Mouse (Mus musculus): ENCODE data around the gene Lsm6. TPM values are rescaled to one million over a fixed set of nuclear protein-coding genes. Genes with fewer than 3 reads are reported as not detected.
"Not testable (repeated sequence)": the region's sequence is repeated elsewhere in the genome, so short reads cannot be mapped to it uniquely, and the experiment has no call there.

Gene Lsm6
- polyA plus RNA-seq, 1 experiment from 2014 or later: 158 TPM

DNA sequence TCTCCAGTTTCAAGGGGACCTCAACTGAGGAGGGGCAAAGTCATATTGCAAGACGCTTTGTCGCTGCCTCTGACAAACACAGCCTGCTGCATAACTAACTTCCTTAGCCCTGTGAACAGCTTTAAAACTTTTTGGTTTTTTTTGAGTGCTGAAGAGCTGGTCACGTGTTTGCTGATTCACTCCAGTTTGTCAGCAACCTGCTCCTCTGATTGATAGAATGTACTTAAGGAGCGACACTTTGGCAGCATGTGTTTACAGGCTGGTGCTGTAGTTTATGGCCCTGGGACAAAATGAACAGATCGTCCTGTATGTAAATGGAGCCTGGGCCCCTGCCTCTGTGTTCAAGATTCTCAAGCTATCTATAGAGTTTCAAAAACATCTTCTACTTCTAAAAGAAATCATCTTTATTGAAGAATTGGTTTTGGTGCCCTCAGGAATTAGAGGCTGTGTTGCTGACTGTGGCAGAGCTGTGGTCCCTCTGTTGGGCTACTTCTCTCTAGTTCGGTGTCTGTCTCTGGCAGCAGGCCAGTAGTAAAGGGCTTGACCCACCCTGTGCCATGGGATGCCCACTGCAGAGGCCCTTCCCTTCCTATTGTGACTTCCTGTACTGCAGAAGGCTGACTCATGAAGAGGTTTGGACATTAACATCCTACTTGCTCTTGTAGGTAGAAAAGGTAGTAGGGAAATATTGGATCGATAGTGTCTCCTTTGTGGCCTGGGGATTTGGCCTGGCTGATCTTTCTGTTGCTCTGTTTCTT lies 17.9 kb upstream of the Lsm6 start:
- no peaks in the 10 kb centered on the region for H3K4me1 ChIP-seq (replicated peaks; ENCODE audit: control insufficient read depth, insufficient read depth, low read length)
- whole genome bisulfite sequencing: 88% methylated on average over 7 of the region's 7 CpGs
- no peak overlapping the region for H3K27ac ChIP-seq
- no peak overlapping the region for H3K9ac ChIP-seq
- H3K4me3 ChIP-seq (replicated peaks; ENCODE audit: low read length): no peak overlapping the region
- ATAC-seq (ENCODE audit: low FRiP score) (no peak), DNase-seq (ENCODE audit: low spot score) (no peak)
- no peaks in the 10 kb centered on the region for H3K27me3 ChIP-seq (ENCODE audit: control insufficient read depth, insufficient read depth, low read length)
- no peaks in the 10 kb centered on the region for H3K9me3 ChIP-seq (ENCODE audit: control insufficient read depth, low read length)
- H3K4me2 ChIP-seq (replicated peaks): no peak overlapping the region
- no peaks in the 10 kb centered on the region for H3K36me3 ChIP-seq (replicated peaks; ENCODE audit: control insufficient read depth, insufficient read depth)

DNA sequence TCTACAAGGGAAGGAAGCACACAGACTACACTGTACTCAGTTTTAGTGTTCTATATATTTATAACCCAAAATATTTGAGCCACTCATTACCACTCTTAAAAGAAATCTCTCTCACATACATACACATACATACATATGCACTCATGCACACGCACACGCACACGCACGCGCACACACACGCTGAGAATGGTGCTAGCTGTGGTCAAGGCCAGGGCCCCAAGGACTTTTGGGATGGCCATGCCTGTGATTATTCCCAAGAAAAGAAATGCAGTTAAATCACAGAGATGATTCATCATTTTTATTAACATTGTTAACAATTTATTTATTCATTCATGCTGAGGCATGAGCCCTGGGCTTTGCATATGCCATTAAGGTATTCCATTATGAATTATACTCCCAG lies 15.2 kb upstream of the Lsm6 start:
- WGBS: 94% methylated on average over 6 of the region's 6 CpGs
- no peaks in the 10 kb centered on the region for H3K4me1 ChIP-seq (replicated peaks; ENCODE audit: control insufficient read depth, insufficient read depth, low read length)
- H3K36me3 ChIP-seq (replicated peaks; ENCODE audit: control insufficient read depth, insufficient read depth): no peaks in the 10 kb centered on the region
- no peaks in the 10 kb centered on the region for H3K27me3 ChIP-seq (ENCODE audit: control insufficient read depth, insufficient read depth, low read length)
- no peak overlapping the region for H3K27ac ChIP-seq
- ATAC-seq (ENCODE audit: low FRiP score) (no peak), DNase-seq (ENCODE audit: low spot score) (no peak)
- no peak overlapping the region for H3K4me3 ChIP-seq (replicated peaks; ENCODE audit: low read length)
- no peak overlapping the region for H3K9ac ChIP-seq
- H3K4me2 ChIP-seq (replicated peaks): no peak overlapping the region
- no peaks in the 10 kb centered on the region for H3K9me3 ChIP-seq (ENCODE audit: control insufficient read depth, low read length)

DNA sequence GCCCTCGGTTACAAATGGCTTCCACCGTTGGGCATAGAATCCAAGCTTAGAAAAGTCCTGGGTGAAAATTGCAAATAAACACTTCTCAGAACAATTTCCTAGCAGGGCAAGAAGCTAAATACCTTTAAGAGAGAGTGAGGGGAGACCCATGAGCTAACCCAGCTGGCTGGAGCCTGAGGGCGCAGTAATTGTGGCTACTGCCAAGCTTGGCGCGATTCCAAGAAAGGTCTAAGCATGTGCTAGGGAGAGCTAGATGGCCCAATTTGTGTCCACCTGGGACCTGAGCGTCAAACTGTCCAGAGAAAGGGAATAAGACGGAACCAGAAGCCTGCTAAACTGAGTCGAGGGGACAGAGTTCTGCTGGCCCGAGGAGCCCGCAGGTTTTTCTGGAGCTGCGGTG lies 7.5 kb upstream of the Lsm6 start:
- ATAC-seq (ENCODE audit: low FRiP score): no peak
- peak; percentile 44 for DNase-seq (ENCODE audit: low spot score)
- H3K36me3 ChIP-seq (replicated peaks; ENCODE audit: control insufficient read depth, insufficient read depth): no peaks in the 10 kb centered on the region
- 78% methylated on average over 11 of the region's 11 CpGs for WGBS
- H3K4me2 ChIP-seq (replicated peaks): no peak overlapping the region
- no peaks in the 10 kb centered on the region for H3K9me3 ChIP-seq (ENCODE audit: control insufficient read depth, low read length)
- H3K4me3 ChIP-seq (replicated peaks; ENCODE audit: low read length): no peak overlapping the region
- no peaks in the 10 kb centered on the region for H3K4me1 ChIP-seq (replicated peaks; ENCODE audit: control insufficient read depth, insufficient read depth, low read length)
- H3K27me3 ChIP-seq (ENCODE audit: control insufficient read depth, insufficient read depth, low read length): no peaks in the 10 kb centered on the region
- H3K27ac ChIP-seq: no peak overlapping the region
- H3K9ac ChIP-seq: no peak overlapping the region

DNA sequence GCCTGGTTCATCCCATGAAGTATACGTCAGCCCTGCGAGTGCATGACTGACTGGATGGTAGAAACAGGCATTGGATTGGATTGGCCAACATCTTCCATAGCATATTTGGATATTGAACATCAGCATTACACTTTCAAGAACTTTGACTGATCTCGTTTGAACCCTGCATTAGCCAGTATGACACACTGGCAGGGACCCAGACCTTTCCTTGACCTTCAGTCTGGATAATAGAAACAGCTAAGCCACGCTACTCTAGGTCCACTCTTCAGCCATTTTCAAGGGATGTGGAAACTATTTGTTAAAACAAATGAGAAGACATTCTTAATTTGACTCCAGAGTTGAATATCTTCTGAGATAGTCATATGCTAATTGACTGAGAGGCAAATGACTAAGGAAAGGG lies 3.6 kb upstream of the Lsm6 start:
- Histone ChIP-seq H3K36me3 (replicated peaks; ENCODE audit: control insufficient read depth, insufficient read depth) (no peaks in the 10 kb centered on the region), H3K4me3 (replicated peaks; ENCODE audit: low read length) (no peak overlapping the region), H3K4me2 (replicated peaks) (no peak overlapping the region), H3K9ac (no peak overlapping the region), H3K4me1 (replicated peaks; ENCODE audit: control insufficient read depth, insufficient read depth, low read length) (peaks cover 7% of the 10 kb centered on the region; the same call in 1 of the 2 replicates), H3K27ac (no peak overlapping the region), H3K27me3 (ENCODE audit: control insufficient read depth, insufficient read depth, low read length) (no peaks in the 10 kb centered on the region), H3K9me3 (ENCODE audit: control insufficient read depth, low read length) (no peaks in the 10 kb centered on the region)
- WGBS: 87% methylated on average over 4 of the region's 4 CpGs
- ATAC-seq (ENCODE audit: low FRiP score) (no peak), DNase-seq (ENCODE audit: low spot score) (no peak)

DNA sequence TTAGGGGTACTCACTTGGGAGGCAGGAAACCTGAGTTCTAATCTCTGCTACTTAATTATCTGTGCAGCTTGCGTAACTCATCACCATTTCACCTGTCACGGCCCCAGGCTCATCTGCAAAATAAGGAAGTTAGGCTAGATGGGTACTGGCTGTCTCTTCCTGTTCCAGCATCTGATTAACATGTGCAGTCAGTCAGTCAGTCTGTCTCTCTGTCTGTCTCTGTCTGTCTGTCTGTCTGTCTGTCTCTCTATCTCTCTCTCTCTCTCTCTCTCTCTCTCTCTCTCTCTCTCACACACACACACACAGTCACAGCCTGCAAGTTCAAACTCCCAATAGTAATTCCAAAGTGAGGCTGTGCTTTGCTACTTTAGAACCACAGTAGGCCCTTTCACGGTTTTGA lies 967 bp downstream of the Lsm6 start:
- H3K4me1 ChIP-seq (replicated peaks; ENCODE audit: control insufficient read depth, insufficient read depth, low read length): peaks cover 16% of the 10 kb centered on the region; the same call in 1 of the 2 replicates
- ATAC-seq (ENCODE audit: low FRiP score); DNase-seq (ENCODE audit: low spot score); H3K36me3 ChIP-seq (replicated peaks; ENCODE audit: control insufficient read depth, insufficient read depth); H3K27me3 ChIP-seq (ENCODE audit: control insufficient read depth, insufficient read depth, low read length); H3K9me3 ChIP-seq (ENCODE audit: control insufficient read depth, low read length): not testable (repeated sequence)
- peak overlapping the region; percentile 68 for H3K4me2 ChIP-seq (replicated peaks)
- WGBS: 29% methylated on average over 3 of the region's 3 CpGs
- peak overlapping the region; percentile 91 for H3K4me3 ChIP-seq (replicated peaks; ENCODE audit: low read length)
- H3K9ac ChIP-seq: peak overlapping the region; percentile 88
- H3K27ac ChIP-seq: peak overlapping the region; percentile 97

DNA sequence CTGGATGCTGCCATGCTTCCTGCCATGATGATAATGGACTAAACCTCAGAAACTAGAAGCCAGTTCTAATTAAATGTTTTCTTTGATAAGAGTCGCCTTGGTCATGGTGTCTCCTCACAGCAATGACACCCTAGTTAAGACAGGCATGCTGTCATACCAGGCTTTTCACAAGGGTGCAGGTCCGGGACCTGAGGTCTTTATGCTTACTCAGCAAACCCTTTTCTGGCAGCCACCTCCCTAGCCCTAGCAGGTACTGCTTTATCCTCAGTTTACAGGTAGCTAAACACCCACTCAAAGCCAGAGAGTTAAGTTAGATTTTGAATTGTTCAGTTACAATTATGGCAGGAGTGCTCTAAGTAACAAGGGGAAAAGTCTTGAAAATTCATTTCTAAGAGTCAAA lies 6.2 kb downstream of the Lsm6 start:
- Histone ChIP-seq H3K4me1 (replicated peaks; ENCODE audit: control insufficient read depth, insufficient read depth, low read length) (peaks cover 11% of the 10 kb centered on the region; the same call in 1 of the 2 replicates), H3K27ac (no peak overlapping the region), H3K4me3 (replicated peaks; ENCODE audit: low read length) (no peak overlapping the region), H3K9ac (no peak overlapping the region), H3K4me2 (replicated peaks) (no peak overlapping the region), H3K36me3 (replicated peaks; ENCODE audit: control insufficient read depth, insufficient read depth) (peaks cover 21% of the 10 kb centered on the region), H3K9me3 (ENCODE audit: control insufficient read depth, low read length) (no peaks in the 10 kb centered on the region), H3K27me3 (ENCODE audit: control insufficient read depth, insufficient read depth, low read length) (no peaks in the 10 kb centered on the region)
- no peak for ATAC-seq (ENCODE audit: low FRiP score)
- 95% methylated on average over 2 of the region's 2 CpGs for WGBS
- no peak for DNase-seq (ENCODE audit: low spot score)

DNA sequence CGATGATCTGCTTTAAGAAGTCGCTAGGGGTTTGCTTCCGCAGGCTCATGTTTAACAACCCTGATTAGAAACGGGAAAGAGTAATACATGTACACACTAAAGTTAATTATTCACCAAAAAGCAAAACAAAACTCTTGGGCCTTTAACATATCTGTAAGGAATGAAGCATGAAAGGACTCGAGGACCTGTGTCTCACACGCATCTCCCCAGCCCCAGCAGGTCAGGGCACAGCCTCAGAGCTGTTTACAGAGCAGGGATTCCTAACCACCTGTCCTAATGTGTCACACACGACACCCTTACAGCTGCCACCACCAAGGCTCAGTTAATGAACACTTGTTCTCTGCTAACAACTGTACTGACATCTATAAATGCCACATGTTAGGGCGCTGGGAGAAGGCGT lies 7.9 kb downstream of the Lsm6 start:
- no peak for DNase-seq (ENCODE audit: low spot score)
- H3K9ac ChIP-seq: no peak overlapping the region
- 79% methylated on average over 9 of the region's 9 CpGs for WGBS
- H3K27me3 ChIP-seq (ENCODE audit: control insufficient read depth, insufficient read depth, low read length): no peaks in the 10 kb centered on the region
- no peak overlapping the region for H3K27ac ChIP-seq
- ATAC-seq (ENCODE audit: low FRiP score): no peak
- peaks cover 38% of the 10 kb centered on the region for H3K36me3 ChIP-seq (replicated peaks; ENCODE audit: control insufficient read depth, insufficient read depth)
- H3K4me1 ChIP-seq (replicated peaks; ENCODE audit: control insufficient read depth, insufficient read depth, low read length): 0 out of 2 replicates have a peak, but pooled peaks cover under 1% of the 10 kb centered on the region
- H3K4me3 ChIP-seq (replicated peaks; ENCODE audit: low read length): no peak overlapping the region
- no peaks in the 10 kb centered on the region for H3K9me3 ChIP-seq (ENCODE audit: control insufficient read depth, low read length)
- H3K4me2 ChIP-seq (replicated peaks): no peak overlapping the region

DNA sequence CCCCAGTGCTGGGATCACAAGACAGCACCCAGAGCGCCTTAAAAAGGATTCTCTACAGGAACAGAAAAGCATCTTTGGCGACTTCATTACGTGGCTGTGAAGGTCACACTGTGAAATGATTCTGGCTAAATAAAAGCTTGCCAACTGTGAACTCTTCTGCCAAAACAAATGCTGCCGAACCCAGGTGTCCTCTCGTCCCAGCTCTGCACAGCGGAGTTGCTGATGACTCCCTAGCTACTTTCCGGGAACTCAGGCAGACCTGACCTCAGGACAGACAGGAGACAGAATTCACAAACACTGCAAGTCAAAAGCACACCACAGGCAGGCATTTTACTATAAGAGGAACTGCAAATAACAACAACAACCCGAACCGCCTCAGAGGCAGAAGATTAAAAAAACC lies 8.5 kb downstream of the Lsm6 start:
- Histone ChIP-seq H3K27me3 (ENCODE audit: control insufficient read depth, insufficient read depth, low read length) (no peaks in the 10 kb centered on the region), H3K9me3 (ENCODE audit: control insufficient read depth, low read length) (no peaks in the 10 kb centered on the region), H3K4me3 (replicated peaks; ENCODE audit: low read length) (no peak overlapping the region), H3K4me1 (replicated peaks; ENCODE audit: control insufficient read depth, insufficient read depth, low read length) (no peaks in the 10 kb centered on the region), H3K9ac (no peak overlapping the region), H3K27ac (no peak overlapping the region), H3K4me2 (replicated peaks) (no peak overlapping the region), H3K36me3 (replicated peaks; ENCODE audit: control insufficient read depth, insufficient read depth) (peaks cover 44% of the 10 kb centered on the region)
- 86% methylated on average over 9 of the region's 9 CpGs for WGBS
- no peak for ATAC-seq (ENCODE audit: low FRiP score)
- DNase-seq (ENCODE audit: low spot score): no peak

DNA sequence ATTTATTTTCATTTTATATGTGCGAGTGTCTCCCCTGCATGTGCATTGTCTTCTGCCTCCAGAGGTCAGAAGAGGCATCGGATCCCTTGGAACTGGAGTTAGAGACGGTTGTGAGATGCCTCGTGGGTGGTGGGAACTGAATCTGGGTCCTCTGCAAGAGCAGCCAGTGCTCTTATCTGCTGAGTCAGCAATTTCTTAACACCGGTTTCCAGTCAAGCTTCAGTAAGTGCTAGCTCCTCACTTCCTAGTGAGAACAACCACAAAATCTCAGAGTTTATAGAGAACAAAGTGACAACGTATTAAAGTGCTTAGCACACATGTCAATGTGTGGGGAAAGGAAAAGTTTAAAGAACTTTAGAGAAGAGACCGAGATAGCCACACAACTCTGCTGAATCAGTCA lies 9.2 kb downstream of the Lsm6 start:
- Histone ChIP-seq H3K36me3 (replicated peaks; ENCODE audit: control insufficient read depth, insufficient read depth) (peaks cover 51% of the 10 kb centered on the region), H3K4me2 (replicated peaks) (no peak overlapping the region), H3K27ac (no peak overlapping the region), H3K9me3 (ENCODE audit: control insufficient read depth, low read length) (no peaks in the 10 kb centered on the region), H3K4me1 (replicated peaks; ENCODE audit: control insufficient read depth, insufficient read depth, low read length) (no peaks in the 10 kb centered on the region), H3K27me3 (ENCODE audit: control insufficient read depth, insufficient read depth, low read length) (no peaks in the 10 kb centered on the region), H3K4me3 (replicated peaks; ENCODE audit: low read length) (no peak overlapping the region), H3K9ac (no peak overlapping the region)
- ATAC-seq (ENCODE audit: low FRiP score): no peak
- WGBS: 91% methylated on average over 7 of the region's 7 CpGs
- DNase-seq (ENCODE audit: low spot score): no peak
